Mouse (Mus musculus) limb, embryonic 14.5 days (tissue): Measurements from ENCODE around the gene Scap. TPM values are rescaled to one million over a fixed set of nuclear protein-coding genes. Genes with fewer than 3 reads are reported as not detected.

Source experiments
- ATAC-seq: fragments of 200-750 bp; cut with Nextera tagmentation; 2 replicates; pipeline ENCODE4 v1.8.0; 2017; ENCODE audit warnings: low read depth, moderate number of reproducible peaks, moderate TSS enrichment; ENCODE audit not compliant: low FRiP score
- DNase-seq: peaks from one replicate; pipeline ENCODE4 v3.0.0-alpha.2; 2015; ENCODE audit warnings: low spot score
- H3K27ac ChIP-seq: fragments of 300-500 bp; sonication (generic); replicated peaks from 2 replicates; pipeline ENCODE4 v1.5.1; 2014; ENCODE audit warnings: low read depth, mild to moderate bottlenecking, low read length, moderate library complexity, mixed read lengths
- H3K27me3 ChIP-seq: fragments of 300-500 bp; sonication (generic); 2 replicates; pipeline ENCODE4 v1.6.1; 2014; ENCODE audit warnings: low read length, mixed read lengths; ENCODE audit not compliant: control insufficient read depth, insufficient read depth
- H3K36me3 ChIP-seq: fragments of 300-500 bp; sonication (generic); 2 replicates; pipeline ENCODE4 v1.6.1; 2014; ENCODE audit warnings: mild to moderate bottlenecking, low read length, moderate library complexity, mixed read lengths; ENCODE audit not compliant: control insufficient read depth, insufficient read depth
- H3K4me1 ChIP-seq: fragments of 300-500 bp; sonication (generic); 2 replicates; pipeline ENCODE4 v1.6.1; 2014; ENCODE audit warnings: antibody characterized with exemption, low read length, mixed read lengths; ENCODE audit not compliant: control insufficient read depth, insufficient read depth
- H3K4me2 ChIP-seq: fragments of 300-500 bp; sonication (generic); replicated peaks from 2 replicates; pipeline ENCODE4 v1.6.1; 2014; ENCODE audit warnings: low read depth, mild to moderate bottlenecking, low read length, moderate library complexity; ENCODE audit not compliant: severe bottlenecking
- H3K4me3 ChIP-seq: fragments of 300-500 bp; sonication (generic); replicated peaks from 2 replicates; pipeline ENCODE4 v1.5.1; 2014; ENCODE audit warnings: low read length
- H3K9ac ChIP-seq: fragments of 300-500 bp; sonication (generic); 2 replicates; pipeline ENCODE4 v1.6.1; 2014; ENCODE audit warnings: mild to moderate bottlenecking, low read depth, low read length, moderate library complexity; ENCODE audit not compliant: severe bottlenecking
- H3K9me3 ChIP-seq: fragments of 300-500 bp; sonication (generic); 2 replicates; pipeline ENCODE4 v1.6.1; 2016; ENCODE audit warnings: low read length; ENCODE audit not compliant: control insufficient read depth
- POLR2A ChIP-seq: fragments of 200-500 bp; IDR thresholded peaks from 2 replicates; pipeline ENCODE4 v1.8.0; 2012; ENCODE audit warnings: inconsistent platforms, mild to moderate bottlenecking, moderate library complexity, borderline replicate concordance; ENCODE audit not compliant: insufficient read depth, insufficient read length; ENCODE audit errors: extremely low read depth
- WGBS: fragments of 180-500 bp; shearing (Covaris S2); extraction: QIAGEN DNeasy Blood & Tissue Kit; methylation state at CpG from one replicate; pipeline ENCODE4 v1.1.7; 2014; 5-methylcytosine and 5-hydroxymethylcytosine counted together
- polyA plus RNA-seq, 2 experiments: library from polyadenylated mRNA; depleted of rRNA in 1 of 2; stranded (reverse) in 1 of 2; unstranded in 1 of 2; fragments of >200 nt; fragmentation: Nextera tagmentation in 1 of 2; extraction: Ambion mirVana in 1 of 2; gene quantifications; 2 replicates each; pipeline versions ENCODE4 v1.2.1 to v1.2.3; 2012 to 2014

Gene Scap
- polyA plus RNA-seq, 2 experiments = 28.4 to 30.3 TPM

GRCm38 (mm10) chr9:110381292-110381691, 48.2 kb downstream of the Scap start:
- no peak overlapping the region for H3K4me2 ChIP-seq
- no peaks in the 10 kb centered on the region for H3K4me1 ChIP-seq
- H3K36me3 ChIP-seq = peaks cover 92% of the 10 kb centered on the region
- no peak for TF ChIP-seq POLR2A
- no peak overlapping the region for H3K9ac ChIP-seq
- H3K27me3 ChIP-seq = no peaks in the 10 kb centered on the region
- H3K4me3 ChIP-seq = no peak overlapping the region
- H3K27ac ChIP-seq = no peak overlapping the region
- WGBS = 70% methylated on average over 12 of the region's 12 CpGs
- DNase-seq = no peak
- H3K9me3 ChIP-seq = no peaks in the 10 kb centered on the region
- ATAC-seq = no peak

GRCm38 (mm10) chr9:110384369-110384929, 51.4 kb downstream of the Scap start:
- Histone ChIP-seq H3K27me3 (no peaks in the 10 kb centered on the region), H3K9me3 (no peaks in the 10 kb centered on the region), H3K4me1 (no peaks in the 10 kb centered on the region), H3K36me3 (peaks cover 96% of the 10 kb centered on the region), H3K27ac (no peak overlapping the region), H3K4me2 (no peak overlapping the region), H3K4me3 (no peak overlapping the region), H3K9ac (no peak overlapping the region)
- ATAC-seq (no peak), DNase-seq (no peak)
- no peak for TF ChIP-seq POLR2A
- 85% methylated on average over 7 of the region's 7 CpGs for WGBS

- TF ChIP-seq POLR2A = no peak
- no peak for ATAC-seq
- no peak for DNase-seq
- no peaks in the 10 kb centered on the region for H3K4me1 ChIP-seq
- H3K4me3 ChIP-seq = no peak overlapping the region
- H3K27me3 ChIP-seq = no peaks in the 10 kb centered on the region
- H3K9ac ChIP-seq = no peak overlapping the region
- 94% methylated on average over 7 of the region's 7 CpGs for WGBS
- no peak overlapping the region for H3K27ac ChIP-seq
- H3K9me3 ChIP-seq = no peaks in the 10 kb centered on the region
- no peak overlapping the region for H3K4me2 ChIP-seq
- peaks cover 99% of the 10 kb centered on the region for H3K36me3 ChIP-seq
These were observed 54.9 kb downstream of the Scap start for GRCm38 (mm10) chr9:110388011-110388410.

- 94% methylated on average over 3 of the region's 3 CpGs for WGBS
- Histone ChIP-seq H3K27ac (no peak overlapping the region), H3K9ac (no peak overlapping the region), H3K27me3 (no peaks in the 10 kb centered on the region), H3K4me3 (no peak overlapping the region), H3K9me3 (no peaks in the 10 kb centered on the region), H3K4me2 (no peak overlapping the region), H3K36me3 (peaks cover 95% of the 10 kb centered on the region), H3K4me1 (no peaks in the 10 kb centered on the region)
- ATAC-seq (no peak), DNase-seq (no peak)
- no peak for TF ChIP-seq POLR2A
These were observed 57.8 kb downstream of the Scap start for GRCm38 (mm10) chr9:110390843-110391242.

DNA sequence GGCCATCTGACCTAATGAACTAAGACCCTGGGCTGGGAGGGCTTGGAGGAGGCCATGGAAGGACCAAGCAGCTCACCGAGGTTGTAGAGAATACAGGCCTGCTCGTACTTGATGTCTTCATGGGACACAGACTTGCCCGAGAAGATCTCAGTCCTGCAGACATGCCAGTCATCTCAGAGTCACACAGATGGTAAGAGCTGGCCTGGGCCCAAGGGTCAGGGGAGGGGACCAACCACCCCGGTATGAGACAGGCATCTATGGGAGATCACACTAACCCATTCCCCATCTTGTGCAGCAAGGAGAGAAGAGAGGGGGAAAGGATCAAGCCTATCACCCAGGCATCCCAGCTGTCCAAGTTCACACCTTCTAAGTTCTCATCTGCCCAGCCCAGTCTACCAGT, 60.2 kb downstream of the Scap start:
- H3K4me3 ChIP-seq = no peak overlapping the region
- DNase-seq (no peak), ATAC-seq (no peak)
- H3K36me3 ChIP-seq = peaks cover 93% of the 10 kb centered on the region
- 98% methylated on average over 3 of the region's 4 CpGs for WGBS
- no peak overlapping the region for H3K9ac ChIP-seq
- no peaks in the 10 kb centered on the region for H3K4me1 ChIP-seq
- TF ChIP-seq POLR2A = no peak
- H3K27ac ChIP-seq = no peak overlapping the region
- no peaks in the 10 kb centered on the region for H3K27me3 ChIP-seq
- H3K4me2 ChIP-seq = no peak overlapping the region
- no peaks in the 10 kb centered on the region for H3K9me3 ChIP-seq

DNA sequence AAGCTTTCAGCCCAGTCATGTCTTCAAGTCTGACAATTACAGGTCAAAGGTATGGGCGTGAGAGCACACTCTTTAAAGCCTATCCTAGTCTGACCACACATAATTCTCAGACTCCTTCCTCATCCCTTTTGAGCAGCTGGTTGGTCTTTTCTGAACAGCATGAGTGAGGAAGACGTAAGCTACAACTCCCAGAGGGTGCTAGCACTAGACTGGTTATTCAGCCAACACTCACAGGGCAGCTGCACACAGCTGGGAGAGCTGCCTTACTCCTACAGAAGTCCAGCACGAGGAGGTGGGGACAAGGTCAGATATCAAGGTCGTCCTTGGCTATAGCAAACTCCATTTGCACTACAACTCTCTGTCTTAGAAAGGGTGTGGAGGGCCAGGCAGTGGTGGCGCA, 67.6 kb downstream of the Scap start:
- H3K4me1 ChIP-seq = no peaks in the 10 kb centered on the region
- H3K4me3 ChIP-seq = no peak overlapping the region
- no peaks in the 10 kb centered on the region for H3K9me3 ChIP-seq
- TF ChIP-seq POLR2A = no peak
- DNase-seq (no peak), ATAC-seq (no peak)
- no peaks in the 10 kb centered on the region for H3K27me3 ChIP-seq
- peaks cover 43% of the 10 kb centered on the region for H3K36me3 ChIP-seq
- H3K4me2 ChIP-seq = no peak overlapping the region
- WGBS = 87% methylated on average over 5 of the region's 5 CpGs
- no peak overlapping the region for H3K9ac ChIP-seq
- no peak overlapping the region for H3K27ac ChIP-seq
